In the genomic region with DNA sequence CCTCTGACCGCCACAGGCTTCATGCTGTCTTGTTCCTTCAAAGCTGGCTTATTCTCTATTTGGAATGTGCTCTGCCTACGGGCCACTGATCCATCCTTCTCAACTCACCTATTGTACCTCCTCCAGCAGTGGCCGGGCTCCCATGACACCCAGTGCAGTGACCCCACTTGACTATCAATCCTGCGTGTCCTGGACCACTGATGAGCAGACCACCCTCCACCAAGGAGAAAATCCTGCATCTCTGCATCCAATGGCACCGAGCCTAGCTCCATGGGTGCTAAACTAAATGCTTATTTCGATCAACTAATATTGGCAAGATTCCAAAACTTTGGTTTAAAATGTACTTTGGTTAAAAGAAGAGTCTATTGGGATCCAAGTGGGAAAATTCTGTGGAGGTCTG, we compare ENCODE assay signal across 14 mouse cellular contexts. TPM values are rescaled to one million over a fixed set of nuclear protein-coding genes. Genes with fewer than 3 reads are reported as not detected.
DNase-seq lines count a peak whose midpoint lies in the region; ATAC-seq and TF ChIP-seq lines count a peak whose summit lies in the region.
"Had no signal": no experiment of that assay in that cellular context is flagged by ENCODE, and none has a peak within 500 bp of the region (broad histone marks: within the 10 kb centered on the region; RNA-seq: fewer than 3 reads in every experiment).

No protein-coding gene starts in this region.

- H3K4me3 ChIP-seq in hindbrain, embryonic 15.5 days: peak overlapping the region; percentile 72
- H3K4me3 ChIP-seq in hindbrain, embryonic 12.5 days: no peak overlapping the region
- H3K4me3 ChIP-seq in stomach, embryonic 16.5 days (replicated peaks; ENCODE audit: low read length): no peak overlapping the region
- no peak overlapping the region for H3K4me3 ChIP-seq in stomach, postnatal 0 days (ENCODE audit: low read depth, low read length)
- no peak overlapping the region; the same call in 1 of the 2 replicates for H3K4me3 ChIP-seq in kidney, embryonic 16.5 days (ENCODE audit: low read length)
- H3K4me3 ChIP-seq: liver, embryonic 15.5 days; megakaryocyte, embryonic 14.5 days had no signal

- no peak overlapping the region for H3K27ac ChIP-seq in hindbrain, embryonic 15.5 days (replicated peaks)
- H3K27ac ChIP-seq in hindbrain, embryonic 12.5 days: no peak overlapping the region
- no peak overlapping the region for H3K27ac ChIP-seq in stomach, embryonic 16.5 days (ENCODE audit: low read length)
- H3K27ac ChIP-seq in stomach, postnatal 0 days (replicated peaks): no peak overlapping the region
- peak overlapping the region; percentile 54; the same call in 1 of the 2 replicates for H3K27ac ChIP-seq in kidney, embryonic 16.5 days (ENCODE audit: low read length)
- H3K27ac ChIP-seq: embryonic facial prominence, embryonic 13.5 days; liver, embryonic 15.5 days had no signal

- 92% methylated on average over 6 of the region's 6 CpGs for WGBS in hindbrain, embryonic 15.5 days
- WGBS in hindbrain, embryonic 12.5 days: 94% methylated on average over 6 of the region's 6 CpGs
- 89% methylated on average over 6 of the region's 6 CpGs for WGBS in stomach, embryonic 16.5 days
- WGBS in stomach, postnatal 0 days: 87% methylated on average over 6 of the region's 6 CpGs
- WGBS in kidney, embryonic 16.5 days: 68% methylated on average over 6 of the region's 6 CpGs

- H3K9ac ChIP-seq in hindbrain, embryonic 15.5 days: no peak overlapping the region
- no peak overlapping the region for H3K9ac ChIP-seq in hindbrain, embryonic 12.5 days
- no peak overlapping the region for H3K9ac ChIP-seq in stomach, embryonic 16.5 days (ENCODE audit: low read length)
- H3K9ac ChIP-seq in stomach, postnatal 0 days (ENCODE audit: low read length): no peak overlapping the region
- no peak overlapping the region for H3K9ac ChIP-seq in kidney, embryonic 16.5 days (replicated peaks; ENCODE audit: low read length)
- H3K9ac ChIP-seq: heart, embryonic 12.5 days; liver, embryonic 15.5 days had no signal

- no peak for TF ChIP-seq CTCF in stomach, postnatal 0 days (IDR thresholded peaks at IDR 0.05; ENCODE audit: low read depth)

- no peaks in the 10 kb centered on the region for H3K27me3 ChIP-seq in hindbrain, embryonic 15.5 days
- peaks cover 35% of the 10 kb centered on the region for H3K27me3 ChIP-seq in hindbrain, embryonic 12.5 days
- H3K27me3 ChIP-seq in stomach, embryonic 16.5 days (ENCODE audit: control insufficient read depth, insufficient read depth, low read length): peaks cover 41% of the 10 kb centered on the region
- peaks cover 6% of the 10 kb centered on the region; the same call in 1 of the 2 replicates for H3K27me3 ChIP-seq in stomach, postnatal 0 days (ENCODE audit: control insufficient read depth, insufficient read depth, low read length)
- peaks cover 23% of the 10 kb centered on the region for H3K27me3 ChIP-seq in kidney, embryonic 16.5 days (ENCODE audit: insufficient read depth, low read length)

- no peak for DNase-seq in stomach, postnatal 0 days (ENCODE audit: low spot score)
- no peak for DNase-seq in frontal cortex, adult 2 months (ENCODE audit: extremely low spot score in 1 of 2, low spot score in 1 of 2)
- no peak for DNase-seq in adrenal gland, adult 8-10 months
- DNase-seq: cerebellum, adult 11 months; right cerebral cortex, postnatal 25 days; thymus, adult 2 months had no signal

- no peaks in the 10 kb centered on the region for H3K36me3 ChIP-seq in hindbrain, embryonic 15.5 days
- H3K36me3 ChIP-seq in hindbrain, embryonic 12.5 days: no peaks in the 10 kb centered on the region
- H3K36me3 ChIP-seq in stomach, embryonic 16.5 days (ENCODE audit: control insufficient read depth, insufficient read depth, low read length): no peaks in the 10 kb centered on the region
- no peaks in the 10 kb centered on the region for H3K36me3 ChIP-seq in stomach, postnatal 0 days (ENCODE audit: control insufficient read depth, insufficient read depth, low read length)
- H3K36me3 ChIP-seq in kidney, embryonic 16.5 days (ENCODE audit: insufficient read depth, low read length): no peaks in the 10 kb centered on the region
- H3K36me3 ChIP-seq: embryonic facial prominence, embryonic 13.5 days; heart, embryonic 12.5 days; liver, embryonic 15.5 days had no signal

- H3K9me3 ChIP-seq in hindbrain, embryonic 15.5 days: no peaks in the 10 kb centered on the region
- H3K9me3 ChIP-seq in hindbrain, embryonic 12.5 days (replicated peaks): no peaks in the 10 kb centered on the region
- 0 out of 2 replicates have a peak, but pooled peaks cover 3% of the 10 kb centered on the region for H3K9me3 ChIP-seq in stomach, embryonic 16.5 days (replicated peaks; ENCODE audit: control insufficient read depth, low read length)
- no peaks in the 10 kb centered on the region for H3K9me3 ChIP-seq in stomach, postnatal 0 days (ENCODE audit: control insufficient read depth, low read length)
- peaks cover 4% of the 10 kb centered on the region; the same call in 1 of the 2 replicates for H3K9me3 ChIP-seq in kidney, embryonic 16.5 days (ENCODE audit: low read length)
- H3K9me3 ChIP-seq: embryonic facial prominence, embryonic 13.5 days; heart, embryonic 12.5 days; liver, embryonic 15.5 days had no signal

- no peak for ATAC-seq in hindbrain, embryonic 15.5 days (ENCODE audit: low FRiP score, low read depth)
- no peak for ATAC-seq in hindbrain, embryonic 12.5 days (ENCODE audit: low FRiP score)
- ATAC-seq in stomach, embryonic 16.5 days (ENCODE audit: insufficient read depth, low FRiP score): 0 out of 2 replicates have a peak, but pooled peaks have one; percentile 18
- no peak for ATAC-seq in stomach, postnatal 0 days (ENCODE audit: low FRiP score, low TSS enrichment)
- no peak for ATAC-seq in kidney, embryonic 16.5 days (ENCODE audit: low FRiP score, low TSS enrichment)

- peak overlapping the region; percentile 90 for H3K4me2 ChIP-seq in hindbrain, embryonic 15.5 days
- no peak overlapping the region for H3K4me2 ChIP-seq in hindbrain, embryonic 12.5 days (replicated peaks)
- H3K4me2 ChIP-seq in stomach, embryonic 16.5 days (ENCODE audit: low read depth, low read length): no peak overlapping the region
- H3K4me2 ChIP-seq in stomach, postnatal 0 days (replicated peaks; ENCODE audit: low read depth): no peak overlapping the region
- peak overlapping the region; percentile 90 for H3K4me2 ChIP-seq in kidney, embryonic 16.5 days (replicated peaks; ENCODE audit: low read depth, low read length)
- H3K4me2 ChIP-seq: liver, embryonic 15.5 days had no signal

- H3K4me1 ChIP-seq in hindbrain, embryonic 15.5 days (replicated peaks): peaks cover 31% of the 10 kb centered on the region
- peaks cover 12% of the 10 kb centered on the region for H3K4me1 ChIP-seq in hindbrain, embryonic 12.5 days
- peaks cover 7% of the 10 kb centered on the region for H3K4me1 ChIP-seq in stomach, embryonic 16.5 days (ENCODE audit: control insufficient read depth, insufficient read depth, low read length)
- no peaks in the 10 kb centered on the region for H3K4me1 ChIP-seq in stomach, postnatal 0 days (replicated peaks; ENCODE audit: control insufficient read depth, insufficient read depth)
- 0 out of 2 replicates have a peak, but pooled peaks cover 8% of the 10 kb centered on the region for H3K4me1 ChIP-seq in kidney, embryonic 16.5 days (ENCODE audit: insufficient read depth, low read length)
- H3K4me1 ChIP-seq: liver, embryonic 15.5 days had no signal

- TF ChIP-seq EP300 in stomach, postnatal 0 days (optimal IDR thresholded peaks at IDR 0.05): no peak

RNA-seq across cellular contexts. Expression of a gene that starts 1.8 kb away (rescaled TPM):
- polyA plus RNA-seq in hindbrain, embryonic 15.5 days (2015; fragmentation: Nextera tagmentation; extraction: Ambion mirVana): 16.0 and 17.5 TPM in 2 replicates
- polyA plus RNA-seq in hindbrain, embryonic 12.5 days (2016; fragmentation: Nextera tagmentation; extraction: Ambion mirVana): 6.5 and 7.0 TPM in 2 replicates
- 0.25 and 0.30 TPM in 2 replicates for polyA plus RNA-seq in stomach, embryonic 16.5 days (2015; fragmentation: Nextera tagmentation; extraction: Ambion mirVana)
- 0.07 and 0.15 TPM in 2 replicates for polyA plus RNA-seq in stomach, postnatal 0 days (2015; fragmentation: Nextera tagmentation; extraction: Ambion mirVana)
- polyA plus RNA-seq in kidney, embryonic 16.5 days (2015; fragmentation: Nextera tagmentation; extraction: Ambion mirVana): 18.6 and 21.4 TPM in 2 replicates
- polyA plus RNA-seq in frontal cortex, adult 2 months (2012; rRNA removed): 17.6 and 21.7 TPM in 2 replicates
- 1 to 10 TPM; 2.0 to 6.9 (median 4.1) TPM for total RNA-seq in adrenal gland, adult 8-10 months (2022)

Comparison
In these comparisons a context has a peak if more than half of its experiments do, and no peak if none do; other contexts are left out.
1. H3K4me2 ChIP-seq: peak in hindbrain, embryonic 15.5 days (single experiment) and kidney, embryonic 16.5 days (single experiment); none in hindbrain, embryonic 12.5 days (single experiment), stomach, embryonic 16.5 days (single experiment) and stomach, postnatal 0 days (single experiment).